Mouse (Mus musculus) lung, postnatal 0 days (tissue): ENCODE measurements around the gene Laptm5.

Experiments
- CTCF ChIP-seq: IDR thresholded peaks from 2 replicates; pipeline ENCODE4 v1.5.1; 2016; ENCODE audit warnings: antibody characterized with exemption, mild to moderate bottlenecking
- EP300 ChIP-seq: IDR thresholded peaks from 2 replicates; pipeline ENCODE4 v1.6.1; 2016; ENCODE audit warnings: antibody characterized with exemption, mild to moderate bottlenecking, control low read depth

DNA sequence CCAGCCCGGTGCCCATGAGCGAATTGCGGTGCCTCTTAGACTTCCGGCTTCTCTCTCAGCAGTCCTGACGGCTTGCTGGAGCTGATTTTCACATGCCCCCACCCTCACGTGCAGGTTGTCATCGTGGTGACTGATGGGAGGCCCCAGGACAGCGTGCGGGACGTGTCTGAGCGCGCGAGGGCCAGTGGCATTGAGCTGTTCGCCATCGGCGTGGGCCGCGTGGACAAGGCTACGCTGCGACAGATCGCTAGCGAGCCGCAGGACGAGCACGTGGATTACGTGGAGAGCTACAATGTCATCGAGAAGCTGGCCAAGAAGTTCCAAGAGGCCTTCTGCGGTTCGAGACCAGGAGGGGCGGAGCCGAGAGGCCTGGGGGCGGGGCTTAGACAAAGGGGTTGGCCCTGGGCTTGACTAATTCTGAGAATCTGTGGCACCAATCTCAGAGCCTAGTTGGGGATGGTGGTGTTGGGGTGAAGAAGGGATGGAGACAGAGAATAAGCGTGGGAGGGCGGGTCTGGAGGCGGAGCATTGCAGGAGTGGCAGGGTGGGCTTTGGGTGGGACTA is 37.0 kb downstream of the Laptm5 start:
- TF ChIP-seq CTCF = no peak
- TF ChIP-seq EP300 = no peak
